In the genomic region with DNA sequence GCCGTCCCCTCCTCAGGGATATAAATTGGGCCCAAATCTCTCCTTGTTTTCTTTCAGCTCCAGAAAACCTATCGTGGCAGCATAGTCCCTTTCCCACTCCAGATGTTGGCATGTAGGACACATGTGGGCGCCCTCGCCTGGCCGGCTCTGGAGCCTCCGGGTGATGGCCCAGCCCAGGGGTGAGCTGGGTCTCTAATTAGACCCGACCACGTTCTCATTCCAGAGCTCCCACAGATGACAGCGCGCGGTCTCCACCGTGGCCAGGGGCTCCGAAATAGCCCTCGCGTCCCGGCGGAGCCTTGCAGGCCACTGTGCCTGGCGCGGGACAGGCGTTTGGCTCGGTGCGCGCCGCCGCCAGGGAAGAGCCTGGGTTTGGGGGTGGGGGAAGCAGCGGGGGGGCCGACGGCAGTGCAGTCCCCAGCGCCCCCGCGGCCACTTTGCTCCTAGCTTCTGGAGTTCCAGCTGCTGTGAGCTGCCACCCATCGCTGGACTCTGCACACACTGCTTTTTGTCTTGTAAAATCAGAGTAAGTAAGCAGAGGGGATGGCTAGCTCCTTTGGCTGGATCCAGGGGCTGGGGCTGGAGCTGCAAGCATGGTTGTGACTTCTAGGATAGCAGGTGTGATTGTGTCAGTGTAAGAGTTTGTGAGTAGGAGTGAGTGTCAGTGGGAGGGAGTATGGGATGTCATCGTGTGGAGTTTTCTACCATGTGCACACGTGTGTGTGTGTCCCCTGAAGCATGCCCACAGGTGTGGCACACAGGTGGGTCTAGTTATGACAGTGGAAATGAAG, we compare ENCODE assay signal across 8 mouse cellular contexts. TPM values are rescaled to one million over a fixed set of nuclear protein-coding genes. Genes with fewer than 3 reads are reported as not detected.
A peak's percentile ranks its signal among the peaks of the same experiment; 100 is the strongest.
DNase-seq lines count a peak whose midpoint lies in the region; ATAC-seq and TF ChIP-seq lines count a peak whose summit lies in the region.

No protein-coding gene starts in this region.

- peaks cover 14% of the 10 kb centered on the region for H3K27me3 ChIP-seq in heart, embryonic 15.5 days
- H3K27me3 ChIP-seq in midbrain, embryonic 14.5 days (ENCODE audit: control insufficient read depth, insufficient read depth, low read length), result no peaks in the 10 kb centered on the region; the same call in 1 of the 2 replicates

- H3K9ac ChIP-seq in heart, embryonic 15.5 days, result peak overlapping the region; percentile 44
- H3K9ac ChIP-seq in midbrain, embryonic 14.5 days (replicated peaks; ENCODE audit: low read length), result peak overlapping the region; percentile 52

- TF ChIP-seq POLR2A in brain, embryonic 14.5 days (IDR thresholded peaks at IDR 0.05; ENCODE audit: borderline replicate concordance, extremely low read depth, insufficient read depth, insufficient read length, poor library complexity, severe bottlenecking), result no peak

- peak; percentile 37; the same call in 1 of the 2 replicates for ATAC-seq in heart, embryonic 15.5 days (replicated peaks; ENCODE audit: insufficient number of reproducible peaks, insufficient read depth, low FRiP score, low read depth)
- peak; percentile 37; the same call in 1 of the 2 replicates for ATAC-seq in midbrain, embryonic 14.5 days (ENCODE audit: low FRiP score, low TSS enrichment)

- peak overlapping the region; percentile 48 for H3K4me3 ChIP-seq in heart, embryonic 15.5 days
- peak overlapping the region; percentile 36 for H3K4me3 ChIP-seq in midbrain, embryonic 14.5 days (replicated peaks; ENCODE audit: low read depth, low read length)

- no peaks in the 10 kb centered on the region for H3K9me3 ChIP-seq in heart, embryonic 15.5 days (replicated peaks)
- no peaks in the 10 kb centered on the region for H3K9me3 ChIP-seq in midbrain, embryonic 14.5 days (ENCODE audit: control insufficient read depth, low read length)

- no peaks in the 10 kb centered on the region for H3K36me3 ChIP-seq in heart, embryonic 15.5 days
- H3K36me3 ChIP-seq in midbrain, embryonic 14.5 days (ENCODE audit: control insufficient read depth, insufficient read depth, low read length), result no peaks in the 10 kb centered on the region

- peak overlapping the region; percentile 84 for H3K4me2 ChIP-seq in heart, embryonic 15.5 days
- peak overlapping the region; percentile 74 for H3K4me2 ChIP-seq in midbrain, embryonic 14.5 days (ENCODE audit: low read length)

- DNase-seq in heart, adult 11 months, result peak; percentile 89
- no peak for DNase-seq in heart, adult 9 months (ENCODE audit: low spot score in 2 of 2)
- peak; percentile 15 for DNase-seq in brain, embryonic 14.5 days (ENCODE audit: low read depth)
- DNase-seq in kidney, postnatal 14 days, result peak; percentile 21
- DNase-seq in midbrain, embryonic 14.5 days, result peak; percentile 62
- DNase-seq in urinary bladder, postnatal 25 days (ENCODE audit: low spot score), result no peak
- no peak for DNase-seq in left cerebral cortex, postnatal 14 days (ENCODE audit: low spot score in 2 of 2)

- peak; percentile 30; the same call in 1 of the 2 replicates for TF ChIP-seq CTCF in brain, embryonic 14.5 days (IDR thresholded peaks at IDR 0.05; ENCODE audit: borderline replicate concordance, extremely low read depth, insufficient read depth, insufficient read length)

- no peak overlapping the region for H3K27ac ChIP-seq in heart, embryonic 15.5 days
- H3K27ac ChIP-seq in midbrain, embryonic 14.5 days (replicated peaks; ENCODE audit: low read depth, low read length), result no peak overlapping the region

- WGBS in heart, embryonic 15.5 days, result 5% methylated on average over 34 of the region's 34 CpGs
- WGBS in midbrain, embryonic 14.5 days, result 5% methylated on average over 34 of the region's 34 CpGs

- intact Hi-C loops in left cerebral cortex, postnatal 14 days (cut with DNase I), result loop anchor here (5.0 kb wide), 1 partner anchor 62 kb away; no protein-coding TSS in a partner anchor

- peaks cover 12% of the 10 kb centered on the region for H3K4me1 ChIP-seq in heart, embryonic 15.5 days (replicated peaks)
- H3K4me1 ChIP-seq in midbrain, embryonic 14.5 days (ENCODE audit: control insufficient read depth, insufficient read depth, low read length), result no peaks in the 10 kb centered on the region

RNA-seq across cellular contexts. Expression of gene Insc, which starts 2.2 kb away (rescaled TPM):
- polyA plus RNA-seq in brain, embryonic 14.5 days (2012; rRNA removed), result 1.2 and 2.3 TPM in 2 replicates
- 6.1 and 6.4 TPM in 2 replicates for polyA plus RNA-seq in heart, embryonic 15.5 days (2015; fragmentation: Nextera tagmentation; extraction: Ambion mirVana)
- polyA plus RNA-seq in midbrain, embryonic 14.5 days (2014; fragmentation: Nextera tagmentation; extraction: Ambion mirVana), result 1.3 and 1.7 TPM in 2 replicates
- total RNA-seq in left cerebral cortex, postnatal 14 days (2021), result 1 to 10 TPM; 1.7 to 2.2 TPM

RNA-seq across cellular contexts. Expression of gene Calcb, which starts 27.2 kb away (rescaled TPM):
- polyA plus RNA-seq in brain, embryonic 14.5 days (2012; rRNA removed), result 0.33 and 0.77 TPM in 2 replicates
- 0.30 and 0.93 TPM in 2 replicates for polyA plus RNA-seq in heart, embryonic 15.5 days (2015; fragmentation: Nextera tagmentation; extraction: Ambion mirVana)
- not detected in 2 replicates for polyA plus RNA-seq in midbrain, embryonic 14.5 days (2014; fragmentation: Nextera tagmentation; extraction: Ambion mirVana)
- under 1 TPM in 1 of 2 experiments, not detected in 1; 0.72 TPM for total RNA-seq in left cerebral cortex, postnatal 14 days (2021)

Comparison
In these comparisons a context has a peak if more than half of its experiments do, and no peak if none do; other contexts are left out.
1. DNase-seq: peak in heart, adult 11 months (single experiment), brain, embryonic 14.5 days (single experiment), kidney, postnatal 14 days (single experiment) and midbrain, embryonic 14.5 days (single experiment); none in heart, adult 9 months (0 of 2), urinary bladder, postnatal 25 days (single experiment) and left cerebral cortex, postnatal 14 days (0 of 2).